Mouse (Mus musculus) embryonic facial prominence, embryonic 15.5 days (tissue): ENCODE data around the gene Extl1. TPM values are rescaled to one million over a fixed set of nuclear protein-coding genes. Genes with fewer than 3 reads are reported as not detected.
A peak's percentile ranks its signal among the peaks of the same experiment; 100 is the strongest.

Experiments
- ATAC-seq: fragments of 200-750 bp; cut with Nextera tagmentation; 2 replicates; pipeline ENCODE4 v1.8.0; 2017; ENCODE audit warnings: low read depth, moderate TSS enrichment; ENCODE audit not compliant: insufficient number of reproducible peaks, low FRiP score, low TSS enrichment
- H3K27ac ChIP-seq: fragments of 300-500 bp; sonication (generic); replicated peaks from 2 replicates; pipeline ENCODE4 v1.5.1; 2015; ENCODE audit warnings: mild to moderate bottlenecking, inconsistent platforms
- H3K27me3 ChIP-seq: fragments of 300-500 bp; sonication (generic); 2 replicates; pipeline ENCODE4 v1.6.1; 2015; ENCODE audit warnings: inconsistent platforms
- H3K36me3 ChIP-seq: fragments of 300-500 bp; sonication (generic); 2 replicates; pipeline ENCODE4 v1.6.1; 2015; ENCODE audit warnings: mild to moderate bottlenecking, inconsistent platforms
- H3K4me1 ChIP-seq: fragments of 300-500 bp; sonication (generic); 2 replicates; pipeline ENCODE4 v1.6.1; 2015; ENCODE audit warnings: inconsistent platforms
- H3K4me2 ChIP-seq: fragments of 300-500 bp; sonication (generic); replicated peaks from 2 replicates; pipeline ENCODE4 v1.6.1; 2015; ENCODE audit warnings: mild to moderate bottlenecking, inconsistent platforms
- H3K4me3 ChIP-seq: fragments of 300-500 bp; sonication (generic); replicated peaks from 2 replicates; pipeline ENCODE4 v1.5.1; 2015; ENCODE audit warnings: mild to moderate bottlenecking, inconsistent platforms
- H3K9ac ChIP-seq: fragments of 300-500 bp; sonication (generic); 2 replicates; pipeline ENCODE4 v1.6.1; 2015; ENCODE audit warnings: inconsistent platforms
- H3K9me3 ChIP-seq: fragments of 300-500 bp; sonication (generic); replicated peaks from 2 replicates; pipeline ENCODE4 v1.6.1; 2016; ENCODE audit warnings: inconsistent platforms
- WGBS: fragments of 180-500 bp; shearing (Covaris S2); methylation state at CpG from one replicate; pipeline ENCODE4 v1.1.7; 2015; 5-methylcytosine and 5-hydroxymethylcytosine counted together
- polyA plus RNA-seq: library from polyadenylated mRNA; unstranded; fragments of >200 nt; fragmentation: Nextera tagmentation; extraction: Ambion mirVana; gene quantifications from 2 replicates; pipeline ENCODE4 v1.2.1, GENCODE M21; 2015

Extl1 gene
- polyA plus RNA-seq, 1 experiment from 2014 or later, result 4.5 TPM

- H3K4me2 ChIP-seq, result no peak overlapping the region
- H3K9me3 ChIP-seq, result no peaks in the 10 kb centered on the region
- ATAC-seq, result no peak
- no peak overlapping the region for H3K27ac ChIP-seq
- no peak overlapping the region for H3K4me3 ChIP-seq
- no peaks in the 10 kb centered on the region for H3K4me1 ChIP-seq
- 72% methylated on average over 5 of the region's 5 CpGs for WGBS
- H3K27me3 ChIP-seq, result no peaks in the 10 kb centered on the region
- H3K36me3 ChIP-seq, result no peaks in the 10 kb centered on the region
- H3K9ac ChIP-seq, result no peak overlapping the region
Observed at GRCm38 (mm10) chr4:134330281-134330680, 53.4 kb downstream of the Extl1 start.

GRCm38 (mm10) chr4:134328832-134329231 is 54.8 kb downstream of the Extl1 start:
- Histone ChIP-seq H3K27ac (no peak overlapping the region), H3K9me3 (no peaks in the 10 kb centered on the region), H3K4me1 (no peaks in the 10 kb centered on the region), H3K9ac (no peak overlapping the region), H3K36me3 (no peaks in the 10 kb centered on the region), H3K27me3 (no peaks in the 10 kb centered on the region), H3K4me3 (no peak overlapping the region), H3K4me2 (no peak overlapping the region)
- ATAC-seq, result no peak
- WGBS, result 83% methylated on average over 8 of the region's 8 CpGs

- no peaks in the 10 kb centered on the region for H3K36me3 ChIP-seq
- H3K27me3 ChIP-seq, result no peaks in the 10 kb centered on the region
- no peaks in the 10 kb centered on the region for H3K4me1 ChIP-seq
- no peak overlapping the region for H3K4me2 ChIP-seq
- no peaks in the 10 kb centered on the region for H3K9me3 ChIP-seq
- no peak overlapping the region for H3K27ac ChIP-seq
- no peak overlapping the region for H3K9ac ChIP-seq
- ATAC-seq, result no peak
- 62% methylated on average over 8 of the region's 8 CpGs for WGBS
- no peak overlapping the region for H3K4me3 ChIP-seq
Observed at GRCm38 (mm10) chr4:134328151-134328550, 55.5 kb downstream of the Extl1 start.

- Histone ChIP-seq H3K36me3 (no peaks in the 10 kb centered on the region), H3K27me3 (no peaks in the 10 kb centered on the region), H3K9me3 (no peaks in the 10 kb centered on the region), H3K9ac (no peak overlapping the region), H3K4me1 (no peaks in the 10 kb centered on the region), H3K4me3 (no peak overlapping the region), H3K4me2 (no peak overlapping the region), H3K27ac (no peak overlapping the region)
- 61% methylated on average over 5 of the region's 5 CpGs for WGBS
- ATAC-seq, result no peak
Observed at GRCm38 (mm10) chr4:134326859-134327530, 56.7 kb downstream of the Extl1 start.

GRCm38 (mm10) chr4:134324655-134325054 is 59.0 kb downstream of the Extl1 start:
- H3K9me3 ChIP-seq, result no peaks in the 10 kb centered on the region
- no peak overlapping the region for H3K4me2 ChIP-seq
- no peaks in the 10 kb centered on the region for H3K4me1 ChIP-seq
- no peak for ATAC-seq
- no peaks in the 10 kb centered on the region for H3K27me3 ChIP-seq
- no peak overlapping the region for H3K4me3 ChIP-seq
- H3K27ac ChIP-seq, result no peak overlapping the region
- H3K9ac ChIP-seq, result no peak overlapping the region
- WGBS, result 71% methylated on average over 5 of the region's 5 CpGs
- no peaks in the 10 kb centered on the region for H3K36me3 ChIP-seq

GRCm38 (mm10) chr4:134321524-134321923 is 62.1 kb downstream of the Extl1 start:
- H3K9me3 ChIP-seq, result no peaks in the 10 kb centered on the region
- no peaks in the 10 kb centered on the region for H3K27me3 ChIP-seq
- no peak overlapping the region for H3K27ac ChIP-seq
- H3K9ac ChIP-seq, result no peak overlapping the region
- 65% methylated on average over 3 of the region's 3 CpGs for WGBS
- no peaks in the 10 kb centered on the region for H3K36me3 ChIP-seq
- no peak for ATAC-seq
- no peak overlapping the region for H3K4me2 ChIP-seq
- 0 out of 2 replicates have a peak, but pooled peaks cover 2% of the 10 kb centered on the region for H3K4me1 ChIP-seq
- H3K4me3 ChIP-seq, result no peak overlapping the region

GRCm38 (mm10) chr4:134319674-134320073 is 64.0 kb downstream of the Extl1 start:
- no peaks in the 10 kb centered on the region for H3K27me3 ChIP-seq
- no peaks in the 10 kb centered on the region for H3K9me3 ChIP-seq
- no peak overlapping the region for H3K4me3 ChIP-seq
- ATAC-seq, result no peak
- H3K4me2 ChIP-seq, result no peak overlapping the region
- 0 out of 2 replicates have a peak, but pooled peaks cover 7% of the 10 kb centered on the region for H3K4me1 ChIP-seq
- H3K36me3 ChIP-seq, result no peaks in the 10 kb centered on the region
- no peak overlapping the region for H3K27ac ChIP-seq
- 77% methylated on average over 5 of the region's 5 CpGs for WGBS
- H3K9ac ChIP-seq, result no peak overlapping the region

- no peaks in the 10 kb centered on the region for H3K36me3 ChIP-seq
- H3K9me3 ChIP-seq, result no peaks in the 10 kb centered on the region
- 0 out of 2 replicates have a peak, but pooled peaks cover 8% of the 10 kb centered on the region for H3K4me1 ChIP-seq
- no peak overlapping the region for H3K9ac ChIP-seq
- H3K4me2 ChIP-seq, result no peak overlapping the region
- no peak overlapping the region for H3K27ac ChIP-seq
- ATAC-seq, result no peak
- WGBS, result 88% methylated on average over 5 of the region's 5 CpGs
- H3K4me3 ChIP-seq, result no peak overlapping the region
- no peaks in the 10 kb centered on the region for H3K27me3 ChIP-seq
Observed at GRCm38 (mm10) chr4:134319074-134319473, 64.6 kb downstream of the Extl1 start.

- 57% methylated on average over 16 of the region's 16 CpGs for WGBS
- Histone ChIP-seq H3K4me3 (no peak overlapping the region), H3K4me2 (no peak overlapping the region), H3K36me3 (no peaks in the 10 kb centered on the region), H3K27ac (no peak overlapping the region), H3K9ac (no peak overlapping the region), H3K4me1 (0 out of 2 replicates have a peak, but pooled peaks cover 8% of the 10 kb centered on the region), H3K27me3 (no peaks in the 10 kb centered on the region), H3K9me3 (no peaks in the 10 kb centered on the region)
- ATAC-seq, result 0 out of 2 replicates have a peak, but pooled peaks have one; percentile 26
Observed at GRCm38 (mm10) chr4:134316390-134316789, 67.3 kb downstream of the Extl1 start.

GRCm38 (mm10) chr4:134315470-134315869 is 68.2 kb downstream of the Extl1 start:
- H3K4me2 ChIP-seq, result no peak overlapping the region
- H3K27ac ChIP-seq, result no peak overlapping the region
- no peaks in the 10 kb centered on the region for H3K36me3 ChIP-seq
- H3K9me3 ChIP-seq, result no peaks in the 10 kb centered on the region
- 0 out of 2 replicates have a peak overlapping the region, but pooled peaks have one; percentile 2 for H3K4me3 ChIP-seq
- no peak overlapping the region for H3K9ac ChIP-seq
- ATAC-seq, result 0 out of 2 replicates have a peak, but pooled peaks have one; percentile 12
- 0 out of 2 replicates have a peak, but pooled peaks cover 8% of the 10 kb centered on the region for H3K4me1 ChIP-seq
- H3K27me3 ChIP-seq, result no peaks in the 10 kb centered on the region
- WGBS, result 73% methylated on average over 9 of the region's 9 CpGs

- Histone ChIP-seq H3K4me2 (no peak within 1 kb of the TSS), H3K9me3 (no peaks in the 10 kb centered on the region), H3K4me3 (0 out of 2 replicates have a peak within 1 kb of the TSS, but pooled peaks have one; percentile 2), H3K27ac (no peak within 1 kb of the TSS), H3K27me3 (no peaks in the 10 kb centered on the region), H3K36me3 (no peaks in the 10 kb centered on the region), H3K4me1 (0 out of 2 replicates have a peak, but pooled peaks cover 8% of the 10 kb centered on the region), H3K9ac (no peak within 1 kb of the TSS)
- WGBS, result 32% methylated on average over 11 of the region's 11 CpGs
- 0 out of 2 replicates have a peak, but pooled peaks have one; percentile 26 for ATAC-seq
Observed at GRCm38 (mm10) chr4:134314876-134315275, 68.8 kb downstream of the Extl1 start, which contains the start of gene Trim63. TSS of gene Trim63 (plus strand) at chr4:134315120.
